Mouse (Mus musculus) brain, embryonic 14.5 days (tissue): Measurements from ENCODE around the gene 1700010B08Rik.

Source experiments
- CTCF ChIP-seq: fragments of 200-500 bp; IDR thresholded peaks from 2 replicates; pipeline ENCODE4 v1.5.1; 2012; ENCODE audit warnings: inconsistent platforms, mild to moderate bottlenecking, moderate library complexity, borderline replicate concordance; ENCODE audit not compliant: insufficient read depth, insufficient read length; ENCODE audit errors: extremely low read depth
- POLR2A ChIP-seq: fragments of 200-500 bp; IDR thresholded peaks from 2 replicates; pipeline ENCODE4 v1.6.1; 2012; ENCODE audit warnings: mild to moderate bottlenecking, inconsistent platforms, borderline replicate concordance; ENCODE audit not compliant: poor library complexity, insufficient read depth, insufficient read length, severe bottlenecking; ENCODE audit errors: extremely low read depth

DNA sequence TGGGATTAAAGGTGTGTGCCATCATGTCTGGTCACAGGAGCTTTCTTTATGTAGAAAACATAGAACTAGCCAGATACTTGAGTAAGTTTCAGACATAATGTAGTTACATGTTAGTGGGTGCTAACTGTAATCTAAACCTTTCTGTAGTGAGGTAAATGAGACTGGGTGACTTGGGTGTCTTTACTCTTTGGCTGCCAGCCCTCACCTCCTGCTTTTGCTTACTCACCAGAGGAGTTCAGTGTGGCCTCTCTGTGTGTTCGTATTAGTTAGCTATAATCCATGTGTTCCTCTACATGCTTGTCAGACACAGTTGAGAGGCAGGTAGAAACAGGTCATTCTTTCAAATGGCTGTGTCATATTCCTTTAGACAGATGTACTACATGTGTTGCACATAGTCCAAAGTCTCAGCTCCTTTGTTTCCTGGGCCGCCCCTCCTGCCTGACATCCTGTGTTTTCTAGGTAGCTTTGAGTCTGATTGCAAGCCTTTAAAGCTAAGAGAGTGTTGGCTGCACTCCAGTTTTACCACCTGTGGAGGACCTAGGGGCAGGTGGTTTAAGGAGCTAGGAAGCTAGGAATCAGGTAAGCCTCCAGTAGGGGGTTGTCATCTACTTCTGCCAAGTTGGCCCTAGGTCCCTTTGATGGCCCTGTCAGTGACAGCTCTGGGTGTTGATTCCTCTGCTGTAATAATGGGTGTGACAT is 29.9 kb downstream of the 1700010B08Rik start:
- TF ChIP-seq POLR2A (no peak), CTCF (no peak)
